Mouse (Mus musculus) bone marrow, adult 2 months (tissue): Measurements from ENCODE around the gene Cfap57. TPM values are rescaled to one million over a fixed set of nuclear protein-coding genes. Genes with fewer than 3 reads are reported as not detected.
A peak's percentile ranks its signal among the peaks of the same experiment; 100 is the strongest.
"Not testable (repeated sequence)": the region's sequence is repeated elsewhere in the genome, so short reads cannot be mapped to it uniquely, and the experiment has no call there.

Experiments used
- H3K27ac ChIP-seq: fragments of 200-500 bp; 2 replicates; pipeline ENCODE4 v1.5.1; 2012; ENCODE audit warnings: low read depth, mild to moderate bottlenecking, control low read depth, inconsistent platforms, low read length; ENCODE audit not compliant: control insufficient read depth, poor library complexity, insufficient read depth
- H3K4me1 ChIP-seq: fragments of 200-500 bp; 2 replicates; pipeline ENCODE4 v1.6.1; 2011; ENCODE audit warnings: low read length; ENCODE audit not compliant: control insufficient read depth, insufficient read depth
- H3K4me3 ChIP-seq: fragments of 200-500 bp; replicated peaks from 2 replicates; pipeline ENCODE3; 2011; ENCODE audit warnings: mild to moderate bottlenecking, low read depth, low read length, control low read depth; ENCODE audit not compliant: control insufficient read depth
- CTCF ChIP-seq: fragments of 200-500 bp; IDR thresholded peaks from 2 replicates; pipeline ENCODE4 v1.5.1; 2011; ENCODE audit warnings: low read length, control low read depth; ENCODE audit not compliant: control insufficient read depth, insufficient read depth
- POLR2A ChIP-seq: fragments of 200-500 bp; IDR thresholded peaks from 2 replicates; pipeline ENCODE4 v1.6.1; 2011; ENCODE audit warnings: low read depth, mild to moderate bottlenecking, control low read depth, low read length, borderline replicate concordance; ENCODE audit not compliant: control insufficient read depth
- WGBS: fragments of 180-500 bp; shearing (Covaris S2); methylation state at CpG from one replicate; pipeline ENCODE4 v1.1.7; 2018; 5-methylcytosine and 5-hydroxymethylcytosine counted together
- polyA plus RNA-seq: library from polyadenylated mRNA; stranded (reverse); fragments of >200 nt; gene quantifications from 2 replicates; pipeline ENCODE4 v1.2.4, GENCODE M21; 2011; ENCODE audit warnings: low replicate concordance; ENCODE audit not compliant: missing spikeins, insufficient read depth, insufficient read length

Gene Cfap57
- polyA plus RNA-seq, 1 experiment, result not detected

DNA sequence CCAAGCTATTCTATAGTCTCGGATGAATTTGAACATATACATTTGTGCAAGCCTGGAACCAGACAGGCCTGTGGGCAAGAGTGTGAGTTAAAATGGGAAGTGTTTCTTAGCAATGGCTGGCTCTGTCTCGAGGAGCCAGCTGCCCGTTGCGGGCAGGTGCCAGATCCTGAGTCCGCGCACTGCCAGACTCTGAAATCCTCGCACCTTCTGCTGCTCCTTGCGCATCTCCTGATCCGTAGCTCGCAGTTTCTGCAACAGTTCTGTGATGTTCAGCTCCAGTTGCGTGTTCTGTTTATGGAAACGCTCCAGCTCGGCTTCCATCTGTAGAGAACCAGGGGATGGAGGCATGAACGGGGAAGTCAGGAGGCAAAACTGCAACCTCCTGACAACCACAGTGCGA lies 49.1 kb downstream of the Cfap57 start:
- 49% methylated on average over 15 of the region's 15 CpGs for WGBS
- Histone ChIP-seq H3K27ac (no peak overlapping the region), H3K4me3 (no peak overlapping the region), H3K4me1 (no peaks in the 10 kb centered on the region)
- no peak for TF ChIP-seq CTCF
- no peak for TF ChIP-seq POLR2A

DNA sequence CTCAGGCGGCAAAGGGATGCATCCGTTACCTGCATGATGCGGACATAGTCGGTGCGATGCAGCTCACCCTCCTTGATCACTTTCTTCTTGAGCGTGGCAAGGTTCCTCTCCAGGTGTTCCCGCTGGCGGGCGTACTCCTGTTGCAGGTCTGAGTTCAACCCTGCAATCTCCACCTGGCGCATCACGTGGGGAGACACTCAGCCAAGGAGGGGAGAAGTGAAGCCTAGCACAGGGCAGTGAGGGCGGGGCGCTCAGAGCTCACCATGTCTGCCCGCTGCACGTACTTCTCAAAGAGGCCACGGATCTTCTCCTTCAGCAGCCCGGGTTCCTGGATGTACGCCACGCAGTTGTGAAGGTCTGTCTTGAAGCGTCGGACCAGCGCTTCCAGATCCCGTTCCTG lies 51.3 kb downstream of the Cfap57 start:
- H3K27ac ChIP-seq, result no peak overlapping the region
- H3K4me1 ChIP-seq, result no peaks in the 10 kb centered on the region
- H3K4me3 ChIP-seq, result no peak overlapping the region
- TF ChIP-seq CTCF (no peak), POLR2A (no peak)
- WGBS, result 84% methylated on average over 23 of the region's 23 CpGs

DNA sequence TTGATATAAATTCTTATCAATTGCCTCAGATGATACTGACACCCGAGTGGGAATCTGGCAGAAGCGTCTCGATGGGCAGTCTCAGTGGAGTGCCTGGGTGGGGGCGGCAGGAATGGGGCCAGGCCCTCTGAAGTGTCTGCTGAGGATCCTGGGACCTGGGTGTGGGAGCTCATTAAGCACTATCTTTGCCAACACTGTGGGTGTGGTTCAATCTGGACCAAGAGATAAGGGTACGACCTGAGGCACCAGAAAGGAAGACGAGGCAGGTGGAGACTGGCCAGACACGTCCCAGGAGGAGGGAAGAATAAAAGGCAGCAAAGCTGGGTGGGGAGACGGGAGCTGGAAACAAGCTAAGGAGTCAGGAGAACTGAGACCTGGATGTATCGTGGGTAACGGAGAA lies 51.9 kb downstream of the Cfap57 start:
- no peak overlapping the region for H3K27ac ChIP-seq
- H3K4me1 ChIP-seq, result no peaks in the 10 kb centered on the region
- TF ChIP-seq POLR2A (no peak), CTCF (no peak)
- no peak overlapping the region for H3K4me3 ChIP-seq
- WGBS, result 62% methylated on average over 10 of the region's 10 CpGs

DNA sequence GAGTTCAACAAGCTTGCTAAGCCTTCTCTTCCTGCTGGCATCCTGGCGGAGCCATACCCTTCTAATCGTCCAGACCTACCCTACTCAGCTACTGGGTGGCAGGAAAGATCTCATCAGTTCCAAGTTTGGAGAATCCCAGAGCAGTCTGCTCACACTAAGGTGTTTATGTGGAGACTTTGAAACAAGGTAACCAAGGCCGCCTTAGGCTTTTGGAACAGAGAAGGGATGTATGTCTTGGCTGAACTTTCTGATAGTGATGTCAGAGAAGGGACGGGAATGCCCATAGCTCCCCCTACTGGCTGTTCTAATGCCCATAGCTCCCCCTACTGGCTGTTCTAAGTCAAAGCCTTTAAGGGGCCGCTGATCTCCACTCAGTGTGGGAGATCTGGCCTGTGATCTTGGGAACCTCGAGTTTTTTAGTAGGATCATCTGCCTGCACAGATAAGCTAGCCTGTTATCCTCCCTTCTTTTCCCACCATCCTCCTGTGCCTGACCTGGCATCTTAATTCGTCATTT lies 54.4 kb downstream of the Cfap57 start:
- Histone ChIP-seq H3K4me1 (no peaks in the 10 kb centered on the region), H3K27ac (no peak overlapping the region), H3K4me3 (no peak overlapping the region)
- TF ChIP-seq CTCF, result peak; percentile 73
- no peak for TF ChIP-seq POLR2A
- 30% methylated on average over 7 of the region's 7 CpGs for WGBS

DNA sequence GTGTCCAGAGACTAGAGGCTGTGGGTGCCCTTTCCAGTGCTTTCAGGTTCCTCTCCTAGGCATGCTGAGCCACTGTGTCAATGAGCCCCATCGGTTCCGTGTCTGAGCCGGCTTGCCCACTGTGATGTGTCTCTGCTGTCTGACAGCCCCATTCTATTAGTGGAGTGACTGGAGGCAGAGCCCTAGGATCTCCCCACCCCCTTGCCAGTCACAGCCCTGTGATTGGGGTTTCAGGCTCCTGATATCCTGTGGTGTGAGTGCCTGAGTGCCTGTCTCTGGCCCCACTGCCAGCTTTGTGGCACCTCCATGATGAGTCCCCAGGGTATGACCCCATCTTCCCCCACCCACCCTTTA lies 55.7 kb downstream of the Cfap57 start:
- Histone ChIP-seq H3K4me3 (no peak overlapping the region), H3K4me1 (no peaks in the 10 kb centered on the region), H3K27ac (no peak overlapping the region)
- WGBS, result 70% methylated on average over 3 of the region's 3 CpGs
- no peak for TF ChIP-seq POLR2A
- no peak for TF ChIP-seq CTCF

DNA sequence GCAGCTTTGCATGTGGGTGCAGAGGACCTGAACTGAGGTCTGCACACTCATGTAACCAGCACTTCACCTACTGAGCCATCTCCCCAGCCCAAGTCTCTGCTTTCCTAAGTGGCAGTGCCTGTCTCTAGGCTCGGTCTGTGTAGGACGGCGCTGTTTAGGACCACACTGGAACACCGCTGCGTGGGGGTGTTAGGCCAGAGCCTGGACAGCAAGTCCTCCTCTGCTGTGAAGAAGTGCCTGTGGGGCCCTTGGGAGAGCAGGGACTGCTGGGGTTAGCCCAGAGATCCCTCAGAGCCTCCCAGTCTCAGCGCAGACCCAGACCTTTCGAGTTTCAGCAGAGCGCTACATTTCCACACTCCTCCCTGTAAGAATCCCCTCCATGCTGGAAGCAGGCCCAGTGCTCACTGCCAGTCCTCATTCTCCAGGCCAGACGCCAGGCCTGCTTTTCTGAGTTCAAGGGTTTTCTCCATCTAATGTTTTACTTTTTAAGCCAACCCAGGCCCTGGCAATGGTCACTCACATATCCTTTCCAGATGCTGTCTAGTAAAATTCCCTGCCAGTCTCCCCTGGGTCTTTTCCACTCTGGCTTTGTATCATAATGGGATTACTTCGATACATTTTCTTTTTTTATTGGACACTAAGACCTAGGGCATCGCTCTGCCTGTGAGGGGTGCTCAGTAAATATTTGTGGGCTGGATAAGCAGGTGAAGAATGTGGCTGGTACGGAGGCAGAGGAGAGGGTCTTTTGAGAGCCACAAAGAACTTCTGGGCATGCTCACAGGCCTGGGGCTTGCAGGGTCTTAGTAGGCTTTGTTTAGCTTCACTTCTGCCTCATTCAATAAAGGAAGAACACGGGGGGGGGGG lies 56.3 kb downstream of the Cfap57 start:
- TF ChIP-seq POLR2A (no peak), CTCF (no peak)
- Histone ChIP-seq H3K4me1 (no peaks in the 10 kb centered on the region), H3K4me3 (no peak overlapping the region), H3K27ac (no peak overlapping the region)
- 76% methylated on average over 13 of the region's 13 CpGs for WGBS

DNA sequence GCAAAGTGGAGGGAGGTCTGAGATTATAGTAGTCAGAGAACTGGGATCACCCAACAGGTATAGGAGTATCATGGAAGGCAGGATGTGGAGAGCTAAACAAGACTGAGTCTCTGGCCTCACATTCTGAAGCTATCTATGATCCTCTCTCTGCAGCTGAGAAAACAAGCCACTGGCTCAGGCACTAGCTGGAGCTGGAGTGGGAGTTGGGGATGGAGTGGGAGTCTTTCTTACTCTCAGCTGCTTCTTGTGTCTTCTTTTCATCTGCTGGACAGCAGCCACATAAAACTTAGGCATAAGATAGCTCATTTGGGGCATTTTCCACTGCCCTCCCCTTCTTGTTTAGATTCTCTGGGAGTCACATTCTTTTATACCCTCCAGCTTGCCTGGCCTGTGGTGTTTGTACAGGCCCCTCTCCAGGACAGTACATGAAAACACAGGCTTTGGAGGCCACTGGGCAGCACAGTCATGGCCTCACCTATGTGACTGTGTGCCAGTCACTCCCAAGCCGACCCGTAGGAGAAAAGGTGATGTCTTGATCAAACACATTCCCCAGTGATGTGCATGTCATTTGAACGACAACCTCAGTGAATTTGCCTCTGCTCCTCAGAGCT lies 67.4 kb downstream of the Cfap57 start:
- no peaks in the 10 kb centered on the region for H3K4me1 ChIP-seq
- no peak overlapping the region for H3K4me3 ChIP-seq
- 76% methylated on average over 3 of the region's 3 CpGs for WGBS
- no peak for TF ChIP-seq CTCF
- no peak for TF ChIP-seq POLR2A
- H3K27ac ChIP-seq, result no peak overlapping the region

DNA sequence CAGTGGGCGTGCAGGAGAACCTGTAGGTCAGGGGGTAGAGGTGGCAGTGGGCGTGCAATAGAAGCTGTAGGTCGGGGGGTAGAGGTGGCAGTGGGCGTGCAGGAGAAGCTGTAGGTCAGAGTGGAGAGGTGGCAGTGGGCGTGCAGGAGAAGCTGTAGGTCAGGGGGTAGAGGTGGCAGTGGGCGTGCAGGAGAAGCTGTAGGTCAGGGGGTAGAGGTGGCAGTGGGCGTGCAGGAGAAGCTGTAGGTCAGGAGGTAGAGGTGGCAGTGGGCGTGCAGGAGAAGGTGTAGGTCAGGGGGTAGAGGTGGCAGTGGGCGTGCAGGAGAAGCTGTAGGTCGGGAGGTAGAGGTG lies 72.5 kb downstream of the Cfap57 start:
- H3K27ac ChIP-seq, H3K4me1 ChIP-seq, H3K4me3 ChIP-seq: not testable (repeated sequence)
- 0 out of 2 replicates have a peak, but pooled peaks have one; percentile 6 for TF ChIP-seq POLR2A
- peak; percentile 17; the same call in 1 of the 2 replicates for TF ChIP-seq CTCF
- 79% methylated on average over 10 of the region's 10 CpGs for WGBS

DNA sequence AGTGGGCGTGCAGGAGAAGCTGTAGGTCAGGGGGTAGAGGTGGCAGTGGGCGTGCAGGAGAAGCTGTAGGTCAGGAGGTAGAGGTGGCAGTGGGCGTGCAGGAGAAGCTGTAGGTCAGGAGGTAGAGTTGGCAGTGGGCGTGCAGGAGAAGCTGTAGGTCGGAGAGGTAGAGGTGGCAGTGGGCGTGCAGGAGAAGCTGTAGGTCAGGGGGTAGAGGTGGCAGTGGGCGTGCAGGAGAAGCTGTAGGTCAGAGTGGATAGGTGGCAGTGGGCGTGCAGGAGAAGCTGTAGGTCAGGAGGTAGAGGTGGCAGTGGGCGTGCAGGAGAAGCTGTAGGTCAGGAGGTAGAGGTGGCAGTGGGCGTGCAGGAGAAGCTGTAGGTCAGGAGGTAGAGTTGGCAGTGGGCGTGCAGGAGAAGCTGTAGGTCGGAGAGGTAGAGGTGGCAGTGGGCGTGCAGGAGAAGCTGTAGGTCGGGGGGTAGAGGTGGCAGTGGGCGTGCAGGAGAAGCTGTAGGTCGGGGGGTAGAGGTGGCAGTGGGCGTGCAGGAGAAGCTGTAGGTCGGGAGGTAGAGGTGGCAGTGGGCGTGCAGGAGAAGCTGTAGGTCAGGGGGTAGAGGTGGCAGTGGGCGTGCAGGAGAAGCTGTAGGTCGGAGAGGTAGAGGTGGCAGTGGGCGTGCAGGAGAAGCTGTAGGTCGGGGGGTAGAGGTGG lies 73.0 kb downstream of the Cfap57 start:
- H3K4me1 ChIP-seq, H3K4me3 ChIP-seq, H3K27ac ChIP-seq: not testable (repeated sequence)
- WGBS, result 80% methylated on average over 23 of the region's 23 CpGs
